Mouse (Mus musculus): ENCODE measurements around the gene B4galt2. TPM values are rescaled to one million over a fixed set of nuclear protein-coding genes. Genes with fewer than 3 reads are reported as not detected.

Gene B4galt2
- polyA plus RNA-seq, 1 experiment, result 4.9 TPM

DNA sequence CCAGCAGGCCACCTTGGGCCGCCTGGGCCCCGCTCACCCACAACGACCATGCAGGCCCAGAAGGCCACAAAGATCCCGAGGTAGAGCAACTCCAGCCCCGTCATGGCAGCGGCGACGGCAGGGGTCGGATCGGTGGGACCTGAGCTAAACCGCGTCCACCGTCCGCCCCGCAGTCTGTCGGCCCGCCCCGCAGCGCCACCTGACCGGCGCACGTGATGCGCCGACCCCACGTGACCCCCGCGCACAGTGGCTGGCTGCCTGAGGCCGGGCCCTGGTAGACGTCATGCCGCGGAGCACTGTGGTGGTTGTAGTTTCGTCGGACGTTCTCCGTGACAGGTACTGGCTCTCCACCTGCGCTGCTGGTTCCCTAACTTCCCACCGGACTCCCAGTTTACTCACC, 3.8 kb upstream of the B4galt2 start, which contains the start of gene Atp6v0b:
Gene Atp6v0b (minus strand): TSS at position 201 of the 400 bp plus-strand sequence.
- Histone ChIP-seq H3K4me1 (ENCODE audit: control insufficient read depth, insufficient read depth, low read length) (peaks cover 6% of the 10 kb centered on the region; the same call in 1 of the 2 replicates), H3K27me3 (replicated peaks; ENCODE audit: control insufficient read depth, insufficient read depth, low read length) (no peaks in the 10 kb centered on the region), H3K36me3 (ENCODE audit: control insufficient read depth, insufficient read depth, low read length) (no peaks in the 10 kb centered on the region; the same call in 1 of the 2 replicates), H3K4me3 (ENCODE audit: insufficient read depth, low read depth, low read length) (peak within 1 kb of the TSS; percentile 84), H3K27ac (ENCODE audit: insufficient read depth, low read depth, low read length) (peak within 1 kb of the TSS; percentile 73)
- TF ChIP-seq POLR2A (IDR thresholded peaks at IDR 0.05; ENCODE audit: low read depth, low read length) (peak; percentile 68), CTCF (conservative IDR thresholded peaks at IDR 0.05; ENCODE audit: insufficient read depth, insufficient read length, low read depth, low read length) (no peak)
- under 1% methylated on average over 37 of the region's 37 CpGs for WGBS
- peak; percentile 97 for DNase-seq

DNA sequence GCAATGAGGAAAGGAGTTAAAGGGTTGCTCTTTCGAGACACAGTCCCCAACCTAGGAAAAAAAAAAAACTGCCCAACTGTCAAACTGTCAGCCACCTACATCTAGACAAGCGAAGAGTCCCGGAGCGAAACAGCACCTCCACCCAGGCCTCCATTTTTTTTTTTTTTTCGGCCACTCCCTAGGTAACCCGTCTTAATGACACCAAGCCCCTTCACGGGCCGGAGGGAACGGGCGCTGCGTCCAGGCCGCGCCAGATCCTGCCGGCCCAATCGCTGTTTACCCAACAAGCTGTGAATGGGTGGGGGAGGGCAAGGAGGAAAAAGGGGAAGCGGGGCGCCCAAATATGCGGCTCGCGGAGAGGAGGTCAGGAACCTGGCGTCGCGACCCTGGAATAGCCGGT, 3.4 kb upstream of the B4galt2 start:
- under 1% methylated on average over 23 of the region's 24 CpGs for WGBS
- Histone ChIP-seq H3K4me1 (ENCODE audit: control insufficient read depth, insufficient read depth, low read length) (peaks cover 6% of the 10 kb centered on the region; the same call in 1 of the 2 replicates), H3K27me3 (replicated peaks; ENCODE audit: control insufficient read depth, insufficient read depth, low read length) (no peaks in the 10 kb centered on the region), H3K4me3 (ENCODE audit: insufficient read depth, low read depth, low read length) (peak overlapping the region; percentile 84), H3K36me3 (ENCODE audit: control insufficient read depth, insufficient read depth, low read length) (no peaks in the 10 kb centered on the region; the same call in 1 of the 2 replicates), H3K27ac (ENCODE audit: insufficient read depth, low read depth, low read length) (peak overlapping the region; percentile 73)
- DNase-seq, result peak; percentile 42
- TF ChIP-seq CTCF (conservative IDR thresholded peaks at IDR 0.05; ENCODE audit: insufficient read depth, insufficient read length, low read depth, low read length) (no peak), POLR2A (IDR thresholded peaks at IDR 0.05; ENCODE audit: low read depth, low read length) (no peak)

DNA sequence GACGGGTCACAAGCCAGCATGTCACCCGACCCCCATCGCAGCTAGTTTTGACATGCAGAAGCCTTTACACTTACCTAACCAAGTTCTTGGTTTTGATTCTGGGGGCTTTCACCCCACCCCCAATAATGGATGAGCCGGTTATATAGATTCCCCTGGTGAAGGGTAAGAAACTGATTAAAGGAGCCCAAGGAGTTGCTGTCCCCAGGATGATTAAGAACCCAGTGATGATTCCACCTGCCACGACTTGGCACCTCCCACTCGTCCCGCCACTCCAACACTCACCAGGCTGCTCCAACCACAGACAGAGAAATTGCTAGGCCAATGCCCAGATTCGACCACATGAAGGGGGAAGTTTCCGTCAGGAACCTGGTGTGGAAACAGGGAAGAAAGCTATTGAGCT, 2.7 kb upstream of the B4galt2 start:
- Histone ChIP-seq H3K4me3 (ENCODE audit: insufficient read depth, low read depth, low read length) (peak overlapping the region; percentile 84), H3K4me1 (ENCODE audit: control insufficient read depth, insufficient read depth, low read length) (peaks cover 4% of the 10 kb centered on the region; the same call in 1 of the 2 replicates), H3K27me3 (replicated peaks; ENCODE audit: control insufficient read depth, insufficient read depth, low read length) (no peaks in the 10 kb centered on the region), H3K27ac (ENCODE audit: insufficient read depth, low read depth, low read length) (no peak overlapping the region), H3K36me3 (ENCODE audit: control insufficient read depth, insufficient read depth, low read length) (no peaks in the 10 kb centered on the region; the same call in 1 of the 2 replicates)
- no peak for TF ChIP-seq POLR2A (IDR thresholded peaks at IDR 0.05; ENCODE audit: low read depth, low read length)
- TF ChIP-seq CTCF (conservative IDR thresholded peaks at IDR 0.05; ENCODE audit: insufficient read depth, insufficient read length, low read depth, low read length), result no peak
- DNase-seq, result no peak
- WGBS, result 62% methylated on average over 9 of the region's 9 CpGs

DNA sequence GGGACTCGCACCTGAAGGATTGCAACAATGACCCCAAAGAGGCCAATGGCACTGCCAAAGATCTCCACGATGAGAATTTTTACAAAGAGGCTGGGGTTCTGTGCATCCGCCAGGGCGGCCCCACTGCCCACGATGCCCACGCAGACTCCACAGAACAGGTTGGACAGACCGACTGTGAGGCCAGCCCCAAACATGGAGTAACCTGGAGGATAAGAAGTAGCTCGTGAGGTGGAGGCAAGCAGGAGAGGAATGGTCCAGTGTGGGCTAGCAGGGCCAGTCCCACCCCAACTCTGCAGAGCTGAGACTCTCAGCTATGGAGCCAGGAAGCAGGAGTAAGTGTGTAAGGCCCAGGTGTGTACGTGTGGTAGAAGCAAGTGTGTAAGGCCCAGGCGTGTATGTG, 1.8 kb upstream of the B4galt2 start:
- no peak for DNase-seq
- H3K4me1 ChIP-seq (ENCODE audit: control insufficient read depth, insufficient read depth, low read length), result peaks cover 3% of the 10 kb centered on the region; the same call in 1 of the 2 replicates
- H3K27me3 ChIP-seq (replicated peaks; ENCODE audit: control insufficient read depth, insufficient read depth, low read length), result no peaks in the 10 kb centered on the region
- no peak overlapping the region for H3K27ac ChIP-seq (ENCODE audit: insufficient read depth, low read depth, low read length)
- no peak for TF ChIP-seq POLR2A (IDR thresholded peaks at IDR 0.05; ENCODE audit: low read depth, low read length)
- no peak for TF ChIP-seq CTCF (conservative IDR thresholded peaks at IDR 0.05; ENCODE audit: insufficient read depth, insufficient read length, low read depth, low read length)
- H3K36me3 ChIP-seq (ENCODE audit: control insufficient read depth, insufficient read depth, low read length), result no peaks in the 10 kb centered on the region; the same call in 1 of the 2 replicates
- WGBS, result 98% methylated on average over 10 of the region's 10 CpGs
- H3K4me3 ChIP-seq (ENCODE audit: insufficient read depth, low read depth, low read length), result no peak overlapping the region

DNA sequence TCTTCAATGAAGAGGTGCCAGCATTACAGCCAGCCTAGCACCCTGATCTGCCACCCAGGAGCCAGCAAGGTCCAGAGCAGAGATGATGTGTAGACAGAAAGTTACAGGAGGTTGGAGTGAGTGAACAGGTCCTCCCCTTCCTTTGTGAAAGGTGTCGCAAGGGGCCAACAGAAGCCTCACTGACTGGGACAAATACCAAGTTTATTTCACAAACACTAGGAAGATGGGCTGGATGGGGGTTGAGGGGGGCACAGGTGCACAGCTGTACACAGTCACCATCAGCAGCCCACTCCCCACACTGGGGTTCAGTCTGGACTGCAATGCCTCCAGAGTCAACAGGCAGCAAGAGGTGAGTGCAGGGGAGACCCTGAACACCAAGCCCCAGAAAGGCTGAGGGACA, 859 bp upstream of the B4galt2 start:
- Histone ChIP-seq H3K4me1 (ENCODE audit: control insufficient read depth, insufficient read depth, low read length) (peaks cover 3% of the 10 kb centered on the region; the same call in 1 of the 2 replicates), H3K27me3 (replicated peaks; ENCODE audit: control insufficient read depth, insufficient read depth, low read length) (no peaks in the 10 kb centered on the region), H3K27ac (ENCODE audit: insufficient read depth, low read depth, low read length) (no peak overlapping the region), H3K4me3 (ENCODE audit: insufficient read depth, low read depth, low read length) (no peak overlapping the region), H3K36me3 (ENCODE audit: control insufficient read depth, insufficient read depth, low read length) (no peaks in the 10 kb centered on the region; the same call in 1 of the 2 replicates)
- no peak for DNase-seq
- WGBS, result 100% methylated on average over 1 of the region's 1 CpGs
- TF ChIP-seq CTCF (conservative IDR thresholded peaks at IDR 0.05; ENCODE audit: insufficient read depth, insufficient read length, low read depth, low read length) (no peak), POLR2A (IDR thresholded peaks at IDR 0.05; ENCODE audit: low read depth, low read length) (no peak)

DNA sequence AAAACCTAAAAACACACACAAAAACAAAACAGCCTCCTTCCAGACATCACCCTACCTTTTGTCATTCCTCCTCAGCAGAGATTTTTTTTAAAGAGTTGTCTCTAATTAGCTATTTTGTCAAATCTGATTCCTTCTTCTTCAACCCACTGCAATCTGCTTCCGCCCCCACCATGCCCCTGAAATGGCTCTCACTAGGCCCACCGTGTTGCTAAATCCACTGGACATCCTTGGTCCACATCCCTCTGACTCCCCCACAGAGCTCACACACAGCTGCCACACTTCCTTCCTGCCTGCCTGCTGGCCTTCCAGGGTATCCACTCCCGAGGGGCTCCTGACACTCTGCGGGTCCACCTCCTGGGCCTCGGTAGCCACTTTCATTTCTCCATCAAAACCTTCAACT, 4.6 kb downstream of the B4galt2 start:
- H3K27ac ChIP-seq (ENCODE audit: insufficient read depth, low read depth, low read length), result no peak overlapping the region
- H3K4me1 ChIP-seq (ENCODE audit: control insufficient read depth, insufficient read depth, low read length), result 0 out of 2 replicates have a peak, but pooled peaks cover 3% of the 10 kb centered on the region
- WGBS, result 53% methylated on average over 5 of the region's 5 CpGs
- H3K27me3 ChIP-seq (replicated peaks; ENCODE audit: control insufficient read depth, insufficient read depth, low read length), result no peaks in the 10 kb centered on the region
- H3K36me3 ChIP-seq (ENCODE audit: control insufficient read depth, insufficient read depth, low read length), result no peaks in the 10 kb centered on the region
- DNase-seq, result no peak
- TF ChIP-seq CTCF (conservative IDR thresholded peaks at IDR 0.05; ENCODE audit: insufficient read depth, insufficient read length, low read depth, low read length) (no peak), POLR2A (IDR thresholded peaks at IDR 0.05; ENCODE audit: low read depth, low read length) (no peak)
- H3K4me3 ChIP-seq (ENCODE audit: insufficient read depth, low read depth, low read length), result no peak overlapping the region

DNA sequence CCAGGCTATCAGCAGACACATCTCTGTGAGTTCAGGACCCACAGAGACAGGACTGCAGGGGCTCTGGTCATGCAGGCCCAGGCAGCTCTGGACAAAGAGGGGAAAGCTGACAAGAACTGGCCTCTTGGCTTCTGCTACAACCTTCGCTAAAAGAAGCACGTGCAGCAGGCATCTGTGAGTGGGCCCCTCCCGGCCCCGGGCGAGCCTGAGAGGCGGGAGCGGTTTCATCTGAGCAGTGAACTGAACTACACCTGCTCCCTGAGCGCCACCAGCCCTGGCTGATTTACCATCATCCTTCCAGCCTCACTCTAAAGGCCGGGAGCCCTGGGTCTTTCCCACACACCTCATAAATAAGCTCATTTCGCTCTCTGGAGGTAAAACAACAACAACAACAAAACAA, 5.0 kb downstream of the B4galt2 start:
- Histone ChIP-seq H3K4me3 (ENCODE audit: insufficient read depth, low read depth, low read length) (no peak overlapping the region), H3K27me3 (replicated peaks; ENCODE audit: control insufficient read depth, insufficient read depth, low read length) (no peaks in the 10 kb centered on the region), H3K36me3 (ENCODE audit: control insufficient read depth, insufficient read depth, low read length) (no peaks in the 10 kb centered on the region), H3K4me1 (ENCODE audit: control insufficient read depth, insufficient read depth, low read length) (no peaks in the 10 kb centered on the region), H3K27ac (ENCODE audit: insufficient read depth, low read depth, low read length) (no peak overlapping the region)
- 51% methylated on average over 10 of the region's 10 CpGs for WGBS
- TF ChIP-seq CTCF (conservative IDR thresholded peaks at IDR 0.05; ENCODE audit: insufficient read depth, insufficient read length, low read depth, low read length) (no peak), POLR2A (IDR thresholded peaks at IDR 0.05; ENCODE audit: low read depth, low read length) (no peak)
- no peak for DNase-seq
